Comparison of ENCODE assay signal across 9 mouse cellular contexts in genomic region chr9:121385749-121386350, GRCm38 (mm10).
DNase-seq lines count a peak whose midpoint lies in the region; ATAC-seq and TF ChIP-seq lines count a peak whose summit lies in the region.
"Had no signal": no experiment of that assay in that cellular context is flagged by ENCODE, and none has a peak within 500 bp of the region (broad histone marks: within the 10 kb centered on the region; RNA-seq: fewer than 3 reads in every experiment).

No protein-coding gene starts in this region.

- no peak overlapping the region for H3K27ac ChIP-seq in kidney, embryonic 16.5 days (ENCODE audit: low read length)
- H3K27ac ChIP-seq in embryonic facial prominence, embryonic 12.5 days = peak overlapping the region; percentile 24; the same call in 1 of the 2 replicates
- H3K27ac ChIP-seq in hindbrain, embryonic 16.5 days (ENCODE audit: low read depth, low read length) = no peak overlapping the region
- H3K27ac ChIP-seq: stomach, embryonic 15.5 days had no signal

- H3K27me3 ChIP-seq in kidney, embryonic 16.5 days (ENCODE audit: insufficient read depth, low read length) = no peaks in the 10 kb centered on the region
- no peaks in the 10 kb centered on the region for H3K27me3 ChIP-seq in E14TG2a.4 (ENCODE audit: insufficient read depth, low read length)
- H3K27me3 ChIP-seq in embryonic facial prominence, embryonic 12.5 days = no peaks in the 10 kb centered on the region
- H3K27me3 ChIP-seq in hindbrain, embryonic 16.5 days (replicated peaks; ENCODE audit: control insufficient read depth, insufficient read depth, low read length) = no peaks in the 10 kb centered on the region
- H3K27me3 ChIP-seq: stomach, embryonic 15.5 days had no signal

- DNase-seq in kidney, postnatal 36 days = no peak
- no peak for DNase-seq in urinary bladder, postnatal 14 days (ENCODE audit: low spot score)
- DNase-seq in ovary, postnatal 36 days (ENCODE audit: low spot score) = no peak
- DNase-seq: adrenal gland, adult 8-10 months had no signal

- H3K4me3 ChIP-seq in kidney, embryonic 16.5 days (ENCODE audit: low read length) = no peak overlapping the region
- H3K4me3 ChIP-seq in E14TG2a.4 (replicated peaks; ENCODE audit: low read length) = peak overlapping the region; percentile 45
- H3K4me3 ChIP-seq in embryonic facial prominence, embryonic 12.5 days = no peak overlapping the region
- H3K4me3 ChIP-seq in hindbrain, embryonic 16.5 days (ENCODE audit: low read length) = no peak overlapping the region
- H3K4me3 ChIP-seq: stomach, embryonic 15.5 days had no signal

- no peak for TF ChIP-seq CTCF in E14TG2a.4 (conservative IDR thresholded peaks at IDR 0.05; ENCODE audit: low read length)

- peak overlapping the region; percentile 19; the same call in 1 of the 2 replicates for H3K9ac ChIP-seq in kidney, embryonic 16.5 days (replicated peaks; ENCODE audit: low read length)
- no peak overlapping the region for H3K9ac ChIP-seq in embryonic facial prominence, embryonic 12.5 days
- H3K9ac ChIP-seq in hindbrain, embryonic 16.5 days (ENCODE audit: low read depth, low read length) = 0 out of 2 replicates have a peak overlapping the region, but pooled peaks have one; percentile 2
- H3K9ac ChIP-seq: stomach, embryonic 15.5 days had no signal

- WGBS in kidney, embryonic 16.5 days = 78% methylated on average over 12 of the region's 12 CpGs
- 76% methylated on average over 12 of the region's 12 CpGs for WGBS in embryonic facial prominence, embryonic 12.5 days
- 74% methylated on average over 12 of the region's 12 CpGs for WGBS in hindbrain, embryonic 16.5 days

- H3K4me1 ChIP-seq in kidney, embryonic 16.5 days (ENCODE audit: insufficient read depth, low read length) = peaks cover 23% of the 10 kb centered on the region
- H3K4me1 ChIP-seq in E14TG2a.4 (replicated peaks; ENCODE audit: low read depth, low read length) = peaks cover 64% of the 10 kb centered on the region
- peaks cover 18% of the 10 kb centered on the region for H3K4me1 ChIP-seq in embryonic facial prominence, embryonic 12.5 days
- H3K4me1 ChIP-seq in hindbrain, embryonic 16.5 days (ENCODE audit: control insufficient read depth, insufficient read depth, low read depth, low read length) = peaks cover 18% of the 10 kb centered on the region

- H3K9me3 ChIP-seq in kidney, embryonic 16.5 days (ENCODE audit: low read length) = no peaks in the 10 kb centered on the region
- H3K9me3 ChIP-seq in E14TG2a.4 (ENCODE audit: low read length) = peaks cover 12% of the 10 kb centered on the region
- H3K9me3 ChIP-seq in embryonic facial prominence, embryonic 12.5 days = no peaks in the 10 kb centered on the region
- no peaks in the 10 kb centered on the region for H3K9me3 ChIP-seq in hindbrain, embryonic 16.5 days (ENCODE audit: control insufficient read depth, low read length)
- H3K9me3 ChIP-seq: stomach, embryonic 15.5 days had no signal

- no peak for ATAC-seq in kidney, embryonic 16.5 days (ENCODE audit: low FRiP score, low TSS enrichment)
- ATAC-seq in embryonic facial prominence, embryonic 12.5 days (ENCODE audit: insufficient number of reproducible peaks, insufficient read depth, low FRiP score, low TSS enrichment) = no peak
- ATAC-seq in hindbrain, embryonic 16.5 days = no peak

- no peak overlapping the region for H3K4me2 ChIP-seq in kidney, embryonic 16.5 days (replicated peaks; ENCODE audit: low read depth, low read length)
- no peak overlapping the region for H3K4me2 ChIP-seq in embryonic facial prominence, embryonic 12.5 days (replicated peaks)
- H3K4me2 ChIP-seq in hindbrain, embryonic 16.5 days (ENCODE audit: low read length) = no peak overlapping the region
- H3K4me2 ChIP-seq: stomach, embryonic 15.5 days had no signal

- H3K36me3 ChIP-seq in kidney, embryonic 16.5 days (ENCODE audit: insufficient read depth, low read length) = no peaks in the 10 kb centered on the region
- H3K36me3 ChIP-seq in E14TG2a.4 (ENCODE audit: insufficient read depth, low read length) = peaks cover 27% of the 10 kb centered on the region
- H3K36me3 ChIP-seq in embryonic facial prominence, embryonic 12.5 days = no peaks in the 10 kb centered on the region
- H3K36me3 ChIP-seq in hindbrain, embryonic 16.5 days (ENCODE audit: control insufficient read depth, insufficient read depth, low read length) = no peaks in the 10 kb centered on the region
- H3K36me3 ChIP-seq: stomach, embryonic 15.5 days had no signal
